Mouse (Mus musculus) MEL (cell line): Measurements from ENCODE around the gene H2-Eb1.

Experiments
- CTCF ChIP-seq, 3 experiments: IDR thresholded peaks in 2 of 3; conservative IDR thresholded peaks in 1 of 3; 2 replicates each; pipeline ENCODE4 v1.5.1; 2011 to 2012; ENCODE audit warnings: low read length in 3 of 3, low read depth in 2 of 3, mild to moderate bottlenecking in 2 of 3, improper control_type of control experiment in 1 of 3, inconsistent platforms in 1 of 3, mixed read lengths in 1 of 3, moderate library complexity in 1 of 3; ENCODE audit not compliant: control insufficient read depth in 1 of 3, insufficient read depth in 1 of 3, poor library complexity in 1 of 3, severe bottlenecking in 1 of 3
- EP300 ChIP-seq, 2 experiments: IDR thresholded peaks; 2 replicates each; pipeline ENCODE4 v1.6.1; 2011; ENCODE audit warnings: improper control_type of control experiment in 2 of 2, low read length in 2 of 2, low read depth in 1 of 2, mild to moderate bottlenecking in 1 of 2
- ETS1 ChIP-seq: IDR thresholded peaks from 2 replicates; pipeline ENCODE4 v1.6.1; 2012; ENCODE audit warnings: low read depth, mild to moderate bottlenecking, inconsistent platforms, low read length, improper control_type of control experiment, moderate library complexity
- HCFC1 ChIP-seq: IDR thresholded peaks from 2 replicates; pipeline ENCODE4 v1.6.1; 2012; ENCODE audit warnings: low read depth, mild to moderate bottlenecking, inconsistent platforms, low read length, improper control_type of control experiment, moderate library complexity
- JUND ChIP-seq: IDR thresholded peaks from 2 replicates; pipeline ENCODE4 v1.6.1; 2011; ENCODE audit warnings: low read depth, mild to moderate bottlenecking, improper control_type of control experiment, low read length
- MAFK ChIP-seq: IDR thresholded peaks from 2 replicates; pipeline ENCODE4 v1.6.1; 2011; ENCODE audit warnings: low read depth, mild to moderate bottlenecking, low read length, improper control_type of control experiment, borderline replicate concordance
- MAX ChIP-seq: IDR thresholded peaks from 2 replicates; pipeline ENCODE4 v1.6.1; 2011; ENCODE audit warnings: low read length, improper control_type of control experiment
- POLR2A ChIP-seq, 2 experiments: IDR thresholded peaks; 2 replicates each; pipeline ENCODE4 v1.6.1; 2011 to 2012; ENCODE audit warnings: low read length in 2 of 2, mild to moderate bottlenecking in 2 of 2, control low read depth in 1 of 2, improper control_type of control experiment in 1 of 2, low read depth in 1 of 2, moderate library complexity in 1 of 2; ENCODE audit not compliant: control insufficient read depth in 1 of 2, insufficient read depth in 1 of 2, poor library complexity in 1 of 2
- RAD21 ChIP-seq: IDR thresholded peaks from 2 replicates; pipeline ENCODE4 v1.6.1; 2011; ENCODE audit warnings: mild to moderate bottlenecking, low read depth, low read length, improper control_type of control experiment
- USF1 ChIP-seq: IDR thresholded peaks from 2 replicates; pipeline ENCODE4 v1.6.1; 2014; ENCODE audit warnings: low read depth, mild to moderate bottlenecking, inconsistent platforms, low read length, improper control_type of control experiment, moderate library complexity
- ZC3H11A ChIP-seq: IDR thresholded peaks from 2 replicates; pipeline ENCODE4 v1.6.1; 2012; ENCODE audit warnings: low read depth, mild to moderate bottlenecking, inconsistent platforms, low read length, improper control_type of control experiment
- ZKSCAN1 ChIP-seq: IDR thresholded peaks from 2 replicates; pipeline ENCODE4 v1.6.1; 2012; ENCODE audit warnings: low read depth, mild to moderate bottlenecking, inconsistent platforms, low read length, improper control_type of control experiment, moderate library complexity

- TF ChIP-seq CTCF (IDR thresholded peaks at IDR 0.05 in 2 of 3, conservative IDR thresholded peaks at IDR 0.05 in 1 of 3; ENCODE audit: control insufficient read depth in 1 of 3, insufficient read depth in 1 of 3, low read depth in 2 of 3, low read length in 3 of 3, poor library complexity in 1 of 3, severe bottlenecking in 1 of 3) (no peak), MAFK (no peak), USF1 (no peak), RAD21 (no peak), POLR2A (IDR thresholded peaks at IDR 0.05; ENCODE audit: control insufficient read depth in 1 of 2, insufficient read depth in 1 of 2, low read depth in 1 of 2, low read length in 2 of 2, poor library complexity in 1 of 2) (no peak), ZC3H11A (no peak), ETS1 (no peak), JUND (no peak), EP300 (IDR thresholded peaks at IDR 0.05; ENCODE audit: low read depth in 1 of 2, low read length in 2 of 2) (no peak), HCFC1 (no peak), ZKSCAN1 (no peak), MAX (no peak)
These were observed 11.4 kb upstream of the H2-Eb1 start for GRCm38 (mm10) chr17:34294249-34294648.
